Mouse (Mus musculus): ENCODE results near the gene Gpr107.

GRCm38 (mm10) chr2:31221582-31221981 is 69.5 kb downstream of the Gpr107 start:
- TF ChIP-seq CTCF (IDR thresholded peaks at IDR 0.05; ENCODE audit: control insufficient read depth, insufficient read depth, low read length) (no peak), POLR2A (IDR thresholded peaks at IDR 0.05; ENCODE audit: borderline replicate concordance, control insufficient read depth, low read depth, low read length) (no peak)

Measured in bone marrow, adult 2 months (tissue).